Mouse (Mus musculus) G1E (cell line): ENCODE results near the gene Pafah2. TPM values are rescaled to one million over a fixed set of nuclear protein-coding genes. Genes with fewer than 3 reads are reported as not detected.

ENCODE experiments used
- ATAC-seq: 2 replicates; pipeline ENCODE4 v1.8.0; 2016; ENCODE audit warnings: mild to moderate bottlenecking; ENCODE audit not compliant: insufficient number of reproducible peaks, poor library complexity, low FRiP score, severe bottlenecking; ENCODE audit errors: extremely low read depth
- DNase-seq: peaks from one replicate; pipeline ENCODE4 v3.0.0; 2012; ENCODE audit warnings: low spot score
- H3K27me3 ChIP-seq: 2 replicates; pipeline ENCODE4 v1.6.1; 2012; ENCODE audit warnings: mild to moderate bottlenecking, low read length, inconsistent platforms; ENCODE audit not compliant: insufficient read depth
- H3K36me3 ChIP-seq: replicated peaks from 2 replicates; pipeline ENCODE3; 2012; ENCODE audit warnings: mild to moderate bottlenecking, inconsistent platforms
- H3K4me1 ChIP-seq: 2 replicates; pipeline ENCODE4 v1.6.1; 2012; ENCODE audit warnings: low read depth, low read length, inconsistent platforms, mixed read lengths; ENCODE audit not compliant: insufficient read depth
- H3K4me3 ChIP-seq: 2 replicates; pipeline ENCODE4 v1.5.1; 2012; ENCODE audit warnings: low read depth, mild to moderate bottlenecking, inconsistent platforms, low read length, moderate library complexity, mixed read lengths
- H3K9me3 ChIP-seq: replicated peaks from 2 replicates; pipeline ENCODE4 v1.6.1; 2012; ENCODE audit warnings: inconsistent platforms
- CTCF ChIP-seq: IDR thresholded peaks from 2 replicates; pipeline ENCODE4 v1.5.1; 2012; ENCODE audit warnings: low read depth, low read length, inconsistent platforms, mixed read lengths
- GATA1 ChIP-seq: IDR thresholded peaks from 2 replicates; pipeline ENCODE4 v1.6.1; 2012; ENCODE audit warnings: borderline replicate concordance, low read length, inconsistent platforms, mixed read lengths
- GATA2 ChIP-seq: IDR thresholded peaks from 2 replicates; pipeline ENCODE4 v1.6.1; 2012; ENCODE audit warnings: low read depth, low read length, inconsistent platforms, borderline replicate concordance
- POLR2AphosphoS5 ChIP-seq: IDR thresholded peaks from 2 replicates; pipeline ENCODE4 v1.6.1; 2012; ENCODE audit warnings: low read depth, low read length, inconsistent platforms; ENCODE audit not compliant: insufficient replicate concordance
- TAL1 ChIP-seq: conservative IDR thresholded peaks from 2 replicates; pipeline ENCODE4 v1.6.1; 2012; ENCODE audit warnings: low read depth, low read length, inconsistent platforms, mixed read lengths
- polyA plus RNA-seq: library from polyadenylated mRNA; stranded (reverse); fragments of >175 nt; gene quantifications from 2 replicates; pipeline ENCODE4 v1.2.3, GENCODE M21; 2012
- total RNA-seq, 2 experiments: library from RNA; stranded (forward) in 1 of 2; stranded (reverse) in 1 of 2; fragments of 200-1000 nt in 1 of 2; fragments of >200 nt in 1 of 2; fragmentation: Nextera tagmentation in 1 of 2; gene quantifications; 2 replicates each; pipeline ENCODE4 v1.2.3; 2014 to 2017

The Pafah2 gene
- total and polyA plus RNA-seq, 3 experiments = 14.9 to 45.9 (median 15.1) TPM

DNA sequence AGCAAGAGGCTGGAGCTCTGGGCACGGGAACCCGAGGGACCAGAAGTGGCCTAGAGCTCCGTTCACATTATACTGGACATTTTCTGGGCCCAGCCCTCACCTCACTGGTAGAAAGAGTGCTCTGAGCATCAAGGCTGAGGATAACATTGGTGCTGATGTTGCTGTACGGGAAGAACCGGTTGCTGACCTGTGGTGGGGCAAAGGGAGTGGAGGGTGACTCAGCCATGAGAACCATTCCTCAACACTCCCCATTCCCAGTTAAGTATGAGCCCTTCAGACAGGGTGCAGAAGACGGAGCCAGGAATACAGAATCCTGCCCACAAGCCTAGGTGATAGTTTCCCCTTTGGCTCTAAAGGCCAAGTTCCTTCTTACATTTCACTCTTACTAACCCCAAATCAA lies 36.5 kb upstream of the Pafah2 start:
- Histone ChIP-seq H3K4me3 (no peak overlapping the region), H3K36me3 (peaks cover 18% of the 10 kb centered on the region), H3K4me1 (peaks cover 29% of the 10 kb centered on the region), H3K9me3 (no peaks in the 10 kb centered on the region), H3K27me3 (peaks cover 52% of the 10 kb centered on the region)
- no peak for DNase-seq
- ATAC-seq = no peak
- TF ChIP-seq GATA1 = no peak
- no peak for TF ChIP-seq TAL1

DNA sequence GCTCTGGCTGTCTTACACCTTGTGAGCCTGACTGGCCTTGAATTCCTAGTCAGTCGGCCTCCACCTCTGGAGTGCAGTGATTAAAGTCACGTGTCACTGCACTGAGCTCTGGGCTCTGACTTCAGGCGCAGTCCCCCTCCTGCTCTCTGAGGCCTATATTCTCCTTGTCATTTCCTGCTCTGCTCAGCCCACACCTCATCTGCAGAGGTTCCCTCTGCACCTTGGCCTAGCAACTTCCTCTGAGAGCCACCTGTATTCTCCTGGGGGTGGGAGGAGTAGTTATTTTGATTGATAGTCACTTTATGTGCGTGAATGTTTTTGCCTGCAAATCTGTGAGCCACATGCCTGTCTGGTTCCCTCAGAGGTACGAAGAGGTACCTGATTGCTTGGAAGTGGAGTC lies 34.9 kb upstream of the Pafah2 start:
- ATAC-seq = no peak
- DNase-seq = no peak
- peaks cover 2% of the 10 kb centered on the region for H3K36me3 ChIP-seq
- H3K27me3 ChIP-seq = peaks cover 67% of the 10 kb centered on the region
- peaks cover 14% of the 10 kb centered on the region for H3K4me1 ChIP-seq
- H3K9me3 ChIP-seq = no peaks in the 10 kb centered on the region
- TF ChIP-seq GATA2 (no peak), POLR2AphosphoS5 (no peak), TAL1 (no peak), CTCF (no peak), GATA1 (no peak)
- no peak overlapping the region for H3K4me3 ChIP-seq

DNA sequence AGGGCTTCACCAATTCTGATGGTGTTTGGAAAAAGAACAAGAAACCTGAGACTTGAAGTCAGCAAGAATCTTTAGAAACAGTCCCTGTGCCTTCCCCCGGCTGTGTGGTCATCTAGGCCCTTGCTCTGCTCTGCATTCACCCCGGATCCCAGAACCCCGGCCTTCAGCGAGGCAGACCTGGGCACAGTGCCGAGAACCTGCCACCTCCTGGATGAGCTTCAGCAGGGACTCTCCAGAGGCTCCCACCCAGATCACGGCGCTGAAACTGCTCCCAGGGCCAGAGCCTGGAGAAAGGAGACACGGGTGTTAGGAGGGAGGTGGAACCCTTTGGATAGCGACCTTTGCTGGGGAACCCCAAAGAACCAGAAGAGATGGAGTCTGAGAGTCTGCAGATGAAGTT lies 34.0 kb upstream of the Pafah2 start:
- Histone ChIP-seq H3K9me3 (no peaks in the 10 kb centered on the region), H3K4me1 (peaks cover 5% of the 10 kb centered on the region), H3K4me3 (no peak overlapping the region), H3K27me3 (peaks cover 66% of the 10 kb centered on the region), H3K36me3 (no peaks in the 10 kb centered on the region)
- TF ChIP-seq GATA1 (no peak), TAL1 (no peak), GATA2 (no peak), POLR2AphosphoS5 (no peak), CTCF (no peak)
- no peak for ATAC-seq
- DNase-seq = no peak

DNA sequence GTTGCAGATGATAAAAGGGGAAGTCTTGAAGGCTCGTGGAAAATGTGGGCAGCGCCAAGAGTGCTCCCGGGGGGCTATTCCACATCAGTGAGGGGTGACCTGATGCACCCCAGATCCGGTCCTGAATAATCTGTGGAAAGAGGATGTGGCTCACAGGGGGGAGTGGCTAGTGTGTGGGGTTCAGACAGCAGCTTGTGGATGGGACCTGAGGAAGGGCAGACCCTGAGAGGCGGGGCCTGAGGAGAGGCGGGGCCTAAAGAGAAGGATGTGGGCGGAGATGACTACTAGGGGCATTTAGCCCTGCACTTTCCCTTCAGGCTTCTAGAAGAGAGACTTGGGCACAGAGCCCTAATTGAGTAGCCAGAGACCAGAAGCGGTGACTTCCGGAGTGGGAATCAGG lies 33.5 kb upstream of the Pafah2 start:
- H3K27me3 ChIP-seq = peaks cover 63% of the 10 kb centered on the region
- ATAC-seq (no peak), DNase-seq (no peak)
- no peaks in the 10 kb centered on the region for H3K9me3 ChIP-seq
- no peak overlapping the region for H3K4me3 ChIP-seq
- peaks cover under 1% of the 10 kb centered on the region; the same call in 1 of the 2 replicates for H3K4me1 ChIP-seq
- TF ChIP-seq POLR2AphosphoS5 (no peak), GATA1 (no peak), TAL1 (no peak), GATA2 (no peak), CTCF (no peak)
- H3K36me3 ChIP-seq = no peaks in the 10 kb centered on the region

DNA sequence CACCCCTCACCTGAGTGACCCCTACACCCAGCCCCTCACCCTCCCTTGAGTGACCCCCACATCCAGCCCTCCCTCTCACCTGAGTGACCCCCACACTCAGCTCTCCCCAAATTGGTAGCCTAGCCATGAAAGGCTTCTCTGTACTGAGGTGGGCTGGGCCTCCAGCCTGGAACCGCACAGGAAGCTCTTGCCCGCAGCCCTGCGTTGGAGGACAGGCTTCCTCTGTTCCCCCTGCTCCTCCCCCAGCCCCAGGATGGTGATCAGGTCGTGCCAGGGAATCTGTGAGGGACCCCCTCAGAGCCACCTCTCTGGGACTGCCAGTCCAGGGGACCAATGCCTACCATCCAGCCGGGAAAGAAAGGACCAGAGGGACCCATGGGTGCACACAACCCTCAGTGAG lies 30.8 kb upstream of the Pafah2 start:
- H3K4me1 ChIP-seq = no peaks in the 10 kb centered on the region
- H3K4me3 ChIP-seq = no peak overlapping the region
- H3K27me3 ChIP-seq = peaks cover 74% of the 10 kb centered on the region
- H3K36me3 ChIP-seq = no peaks in the 10 kb centered on the region
- DNase-seq (no peak), ATAC-seq (no peak)
- TF ChIP-seq CTCF = no peak
- no peak for TF ChIP-seq TAL1
- no peak for TF ChIP-seq GATA1
- no peak for TF ChIP-seq POLR2AphosphoS5
- no peak for TF ChIP-seq GATA2
- no peaks in the 10 kb centered on the region for H3K9me3 ChIP-seq

DNA sequence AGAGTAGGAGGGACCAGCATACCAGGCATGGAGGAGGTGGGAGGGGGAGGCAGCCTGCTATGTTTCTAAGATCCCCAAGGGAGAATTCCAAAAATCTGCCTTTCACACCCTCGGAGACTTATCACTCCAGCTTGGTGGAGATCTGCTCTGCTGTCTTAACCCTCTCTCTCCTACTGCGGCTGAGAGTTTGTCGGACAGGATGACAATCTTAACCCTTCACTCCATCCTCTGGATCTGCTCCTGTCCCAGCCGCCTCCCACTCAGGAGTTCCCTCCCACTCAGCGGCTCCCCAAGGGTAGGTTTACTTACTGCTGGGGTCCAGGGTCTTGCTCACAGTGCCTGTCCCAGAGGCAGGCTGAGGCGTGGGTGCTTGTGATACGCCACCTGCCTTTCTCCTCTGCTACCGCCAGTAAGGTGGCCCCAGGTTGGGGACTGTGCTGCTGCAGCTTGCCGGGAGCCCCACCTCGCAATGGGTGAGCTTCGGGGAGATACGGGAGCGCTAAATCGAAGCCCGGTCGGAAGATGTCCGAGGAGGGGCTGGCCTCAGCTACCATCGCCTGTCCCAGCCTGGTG lies 25.4 kb upstream of the Pafah2 start:
- Histone ChIP-seq H3K4me3 (no peak overlapping the region), H3K36me3 (no peaks in the 10 kb centered on the region), H3K4me1 (peaks cover 22% of the 10 kb centered on the region), H3K27me3 (peaks cover 67% of the 10 kb centered on the region), H3K9me3 (no peaks in the 10 kb centered on the region)
- TF ChIP-seq POLR2AphosphoS5 = no peak
- no peak for TF ChIP-seq GATA1
- no peak for TF ChIP-seq GATA2
- TF ChIP-seq TAL1 = no peak
- no peak for TF ChIP-seq CTCF
- ATAC-seq (no peak), DNase-seq (no peak)
